Mouse (Mus musculus) small intestine, adult 2 months (tissue): ENCODE data around the gene Mpzl1.

Experiments
- CTCF ChIP-seq: fragments of 200-500 bp; IDR thresholded peaks from 2 replicates; pipeline ENCODE4 v1.5.1; 2012; ENCODE audit warnings: low read depth, mild to moderate bottlenecking, control low read depth, inconsistent platforms, low read length, moderate library complexity, mixed read lengths; ENCODE audit not compliant: insufficient replicate concordance, insufficient read length; ENCODE audit errors: extremely low read depth
- POLR2A ChIP-seq: fragments of 200-500 bp; IDR thresholded peaks from 2 replicates; pipeline ENCODE4 v1.6.1; 2012; ENCODE audit warnings: low read depth, mild to moderate bottlenecking, control low read depth, inconsistent platforms, low read length, moderate library complexity

DNA sequence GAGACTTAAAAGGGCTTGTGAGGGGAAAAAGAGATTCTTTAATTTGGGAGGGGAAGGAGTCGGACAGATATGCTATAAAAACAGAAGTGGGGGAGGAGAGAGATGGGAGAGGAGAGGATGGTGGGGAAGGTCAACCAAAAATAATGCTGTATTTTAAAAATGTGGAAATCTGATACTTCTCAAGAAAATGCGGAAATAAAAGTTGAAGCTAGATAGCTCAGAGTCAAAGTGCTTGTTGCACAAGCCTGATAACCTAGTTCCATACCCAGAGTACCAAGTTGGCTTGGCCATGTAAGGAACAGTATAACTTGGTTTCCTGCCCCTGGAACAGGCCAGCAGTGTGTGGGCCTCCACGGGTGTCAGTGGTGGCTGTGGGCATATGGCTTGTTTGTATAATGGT is 19.5 kb downstream of the Mpzl1 start:
- no peak for TF ChIP-seq CTCF
- no peak for TF ChIP-seq POLR2A
